Mouse (Mus musculus): ENCODE measurements around the gene Nfkbia. TPM values are rescaled to one million over a fixed set of nuclear protein-coding genes. Genes with fewer than 3 reads are reported as not detected.

The Nfkbia gene
- total and polyA plus RNA-seq, 3 experiments, result 9.3 to 15.9 TPM; not detected in 1

- H3K36me3 ChIP-seq (ENCODE audit: control insufficient read depth in 1 of 2, insufficient read depth in 2 of 2, low read length in 2 of 2), result no peaks in the 10 kb centered on the region
Observed at GRCm38 (mm10) chr12:55537742-55538141, 45.3 kb upstream of the Nfkbia start.

GRCm38 (mm10) chr12:55536537-55537135 lies 44.2 kb upstream of the Nfkbia start:
- no peak for TF ChIP-seq ETS1 (IDR thresholded peaks at IDR 0.05; ENCODE audit: low read depth, low read length)
- TF ChIP-seq BHLHE40 (IDR thresholded peaks at IDR 0.05; ENCODE audit: borderline replicate concordance, low read depth, low read length), result no peak
- TF ChIP-seq MAZ (IDR thresholded peaks at IDR 0.05; ENCODE audit: low read depth, low read length), result no peak
- TF ChIP-seq RAD21 (IDR thresholded peaks at IDR 0.05; ENCODE audit: low read depth, low read length), result no peak
- TF ChIP-seq TBP (IDR thresholded peaks at IDR 0.05; ENCODE audit: low read depth, low read length), result no peak
- no peak for TF ChIP-seq NRF1 (IDR thresholded peaks at IDR 0.05; ENCODE audit: insufficient read depth, low read depth, low read length, poor library complexity, severe bottlenecking)
- TF ChIP-seq CHD2 (IDR thresholded peaks at IDR 0.05; ENCODE audit: low read length), result no peak
- no peak for TF ChIP-seq GABPA (IDR thresholded peaks at IDR 0.05; ENCODE audit: low read depth, low read length)
- Histone ChIP-seq H3K9ac (ENCODE audit: control insufficient read depth, low read depth, low read length, poor library complexity, severe bottlenecking) (no peak overlapping the region), H3K4me3 (ENCODE audit: control insufficient read depth in 1 of 2, insufficient read depth in 1 of 2, low read depth in 2 of 2, low read length in 2 of 2) (no peak overlapping the region), H3K79me2 (ENCODE audit: control insufficient read depth, insufficient read depth, low read length, poor library complexity) (no peaks in the 10 kb centered on the region), H3K27ac (ENCODE audit: control insufficient read depth, low read depth, low read length) (no peak overlapping the region), H3K36me3 (ENCODE audit: control insufficient read depth in 1 of 2, insufficient read depth in 2 of 2, low read length in 2 of 2) (no peaks in the 10 kb centered on the region), H3K9me3 (replicated peaks; ENCODE audit: insufficient read depth, low read length) (no peaks in the 10 kb centered on the region), H3K4me1 (ENCODE audit: control insufficient read depth in 1 of 2, insufficient read depth in 2 of 2, low read length in 2 of 2) (0 out of 4 replicates have a peak, but pooled peaks cover 0 to 2% of the 10 kb centered on the region in 2 experiments), H3K27me3 (ENCODE audit: control insufficient read depth in 1 of 2, insufficient read depth in 2 of 2, low read length in 2 of 2) (peaks cover 2 to 5% of the 10 kb centered on the region in 2 experiments)
- no peak for DNase-seq (ENCODE audit: low read depth, low spot score)

More at GRCm38 (mm10) chr12:55537742-55538141, 45.3 kb upstream of the Nfkbia start:
- Histone ChIP-seq H3K4me3 (ENCODE audit: control insufficient read depth in 1 of 2, insufficient read depth in 1 of 2, low read depth in 2 of 2, low read length in 2 of 2) (no peak overlapping the region), H3K27ac (ENCODE audit: control insufficient read depth, low read depth, low read length) (no peak overlapping the region), H3K4me1 (ENCODE audit: control insufficient read depth in 1 of 2, insufficient read depth in 2 of 2, low read length in 2 of 2) (no peaks in the 10 kb centered on the region), H3K9ac (ENCODE audit: control insufficient read depth, low read depth, low read length, poor library complexity, severe bottlenecking) (no peak overlapping the region), H3K27me3 (ENCODE audit: control insufficient read depth in 1 of 2, insufficient read depth in 2 of 2, low read length in 2 of 2) (peaks cover 2 to 5% of the 10 kb centered on the region in 2 experiments), H3K9me3 (replicated peaks; ENCODE audit: insufficient read depth, low read length) (no peaks in the 10 kb centered on the region), H3K79me2 (ENCODE audit: control insufficient read depth, insufficient read depth, low read length, poor library complexity) (no peaks in the 10 kb centered on the region)
- TF ChIP-seq SIN3A (IDR thresholded peaks at IDR 0.05; ENCODE audit: low read length) (no peak), MYC (IDR thresholded peaks at IDR 0.05; ENCODE audit: low read depth, low read length) (no peak), RAD21 (IDR thresholded peaks at IDR 0.05; ENCODE audit: low read depth, low read length) (no peak), JUND (IDR thresholded peaks at IDR 0.05; ENCODE audit: low read depth, low read length) (no peak), UBTF (IDR thresholded peaks at IDR 0.05; ENCODE audit: borderline replicate concordance, insufficient read depth, low read depth, low read length) (no peak), ZC3H11A (IDR thresholded peaks at IDR 0.05; ENCODE audit: low read depth, low read length) (no peak), MXI1 (IDR thresholded peaks at IDR 0.05; ENCODE audit: low read depth, low read length) (no peak), POLR2AphosphoS5 (IDR thresholded peaks at IDR 0.05; ENCODE audit: borderline replicate concordance, low read depth, low read length) (no peak), RCOR1 (IDR thresholded peaks at IDR 0.05; ENCODE audit: low read depth, low read length) (no peak), TAL1 (IDR thresholded peaks at IDR 0.05; ENCODE audit: low read length) (no peak), ZNF384 (IDR thresholded peaks at IDR 0.05; ENCODE audit: low read depth, low read length) (no peak), POLR2AphosphoS2 (IDR thresholded peaks at IDR 0.05; ENCODE audit: low read length) (no peak), MAX (IDR thresholded peaks at IDR 0.05; ENCODE audit: low read length) (no peak), KAT2A (conservative IDR thresholded peaks at IDR 0.05; ENCODE audit: low read depth, low read length) (no peak), ELF1 (IDR thresholded peaks at IDR 0.05; ENCODE audit: low read depth, low read length) (no peak), HCFC1 (IDR thresholded peaks at IDR 0.05; ENCODE audit: low read depth, low read length) (no peak), GABPA (IDR thresholded peaks at IDR 0.05; ENCODE audit: low read depth, low read length) (no peak), NELFE (IDR thresholded peaks at IDR 0.05; ENCODE audit: low read depth, low read length) (no peak)
- DNase-seq (ENCODE audit: low read depth, low spot score), result no peak
